Mouse (Mus musculus) forebrain, embryonic 10.5 days (tissue): ENCODE measurements around the gene Trmt61a. TPM values are rescaled to one million over a fixed set of nuclear protein-coding genes. Genes with fewer than 3 reads are reported as not detected.
A peak's percentile ranks its signal among the peaks of the same experiment; 100 is the strongest.
"Not testable (repeated sequence)": the region's sequence is repeated elsewhere in the genome, so short reads cannot be mapped to it uniquely, and the experiment has no call there.

ENCODE experiments used
- DNase-seq: peaks from one replicate; pipeline ENCODE4 v3.0.0-alpha.2; 2017; ENCODE audit warnings: low spot score; ENCODE audit errors: extremely low spot score
- H3K27ac ChIP-seq: fragments of 300-500 bp; sonication (generic); 2 replicates; pipeline ENCODE4 v1.5.1; 2016; ENCODE audit warnings: mild to moderate bottlenecking
- H3K27me3 ChIP-seq: fragments of 300-500 bp; sonication (generic); 2 replicates; pipeline ENCODE4 v1.6.1; 2016; ENCODE audit warnings: mild to moderate bottlenecking; ENCODE audit not compliant: poor library complexity, severe bottlenecking
- H3K36me3 ChIP-seq: fragments of 300-500 bp; sonication (generic); replicated peaks from 2 replicates; pipeline ENCODE4 v1.6.1; 2016; ENCODE audit warnings: mild to moderate bottlenecking, moderate library complexity
- H3K4me1 ChIP-seq: fragments of 300-500 bp; sonication (generic); 2 replicates; pipeline ENCODE4 v1.6.1; 2016
- H3K4me3 ChIP-seq: fragments of 300-500 bp; sonication (generic); 2 replicates; pipeline ENCODE4 v1.5.1; 2016; ENCODE audit warnings: mild to moderate bottlenecking, moderate library complexity
- H3K9me3 ChIP-seq: fragments of 300-500 bp; sonication (generic); 2 replicates; pipeline ENCODE4 v1.6.1; 2016; ENCODE audit warnings: mild to moderate bottlenecking, moderate library complexity
- WGBS: fragments of 180-500 bp; shearing (Covaris S2); methylation state at CpG from one replicate; pipeline ENCODE4 v1.1.7; 2016; 5-methylcytosine and 5-hydroxymethylcytosine counted together
- polyA plus RNA-seq: library from polyadenylated mRNA; unstranded; fragments of >200 nt; fragmentation: Nextera tagmentation; extraction: Ambion mirVana; gene quantifications from 2 replicates; pipeline ENCODE4 v1.2.1, GENCODE M21; 2016

Gene Trmt61a
- 23.7 and 23.8 TPM in 2 replicates for polyA plus RNA-seq

- peak; percentile 93 for DNase-seq
- Histone ChIP-seq H3K36me3 (peaks cover 40% of the 10 kb centered on the region), H3K9me3 (no peaks in the 10 kb centered on the region), H3K27me3 (peaks cover 37% of the 10 kb centered on the region), H3K4me1 (peaks cover 52% of the 10 kb centered on the region), H3K27ac (peak within 1 kb of the TSS; percentile 95), H3K4me3 (peak within 1 kb of the TSS; percentile 98)
- WGBS, result under 1% methylated on average over 51 of the region's 51 CpGs
These were observed at the start of gene Trmt61a for GRCm38 (mm10) chr12:111677882-111678669. Gene Trmt61a (plus strand): TSS chr12:111678105.

- 55% methylated on average over 6 of the region's 6 CpGs for WGBS
- Histone ChIP-seq H3K9me3 (no peaks in the 10 kb centered on the region), H3K27ac (peak overlapping the region; percentile 26), H3K36me3 (peaks cover 99% of the 10 kb centered on the region), H3K4me3 (no peak overlapping the region), H3K4me1 (no peaks in the 10 kb centered on the region), H3K27me3 (no peaks in the 10 kb centered on the region)
- peak; percentile 68 for DNase-seq
These were observed 29.8 kb upstream of the Trmt61a start for GRCm38 (mm10) chr12:111648061-111648645.

GRCm38 (mm10) chr12:111652953-111653352 lies 25.0 kb upstream of the Trmt61a start:
- Histone ChIP-seq H3K4me1 (0 out of 2 replicates have a peak, but pooled peaks cover 5% of the 10 kb centered on the region), H3K27ac (no peak overlapping the region), H3K36me3 (peaks cover 99% of the 10 kb centered on the region), H3K9me3 (no peaks in the 10 kb centered on the region), H3K27me3 (no peaks in the 10 kb centered on the region), H3K4me3 (no peak overlapping the region)
- 92% methylated on average over 3 of the region's 3 CpGs for WGBS
- DNase-seq, result no peak

GRCm38 (mm10) chr12:111653434-111653833 lies 24.5 kb upstream of the Trmt61a start:
- H3K27ac ChIP-seq, result peak overlapping the region; percentile 56
- DNase-seq, result peak; percentile 51
- H3K36me3 ChIP-seq, result peaks cover 99% of the 10 kb centered on the region
- H3K9me3 ChIP-seq, result no peaks in the 10 kb centered on the region
- WGBS, result 47% methylated on average over 3 of the region's 3 CpGs
- 0 out of 2 replicates have a peak, but pooled peaks cover 5% of the 10 kb centered on the region for H3K4me1 ChIP-seq
- no peak overlapping the region for H3K4me3 ChIP-seq
- H3K27me3 ChIP-seq, result no peaks in the 10 kb centered on the region

GRCm38 (mm10) chr12:111655695-111656094 lies 22.2 kb upstream of the Trmt61a start:
- H3K4me3 ChIP-seq, result no peak overlapping the region
- no peak for DNase-seq
- H3K36me3 ChIP-seq, result peaks cover 99% of the 10 kb centered on the region
- no peaks in the 10 kb centered on the region for H3K27me3 ChIP-seq
- WGBS, result 97% methylated on average over 11 of the region's 11 CpGs
- 0 out of 2 replicates have a peak, but pooled peaks cover 5% of the 10 kb centered on the region for H3K4me1 ChIP-seq
- no peaks in the 10 kb centered on the region for H3K9me3 ChIP-seq
- H3K27ac ChIP-seq, result no peak overlapping the region

GRCm38 (mm10) chr12:111659331-111659730 lies 18.6 kb upstream of the Trmt61a start:
- WGBS, result 96% methylated on average over 4 of the region's 4 CpGs
- Histone ChIP-seq H3K27ac (no peak overlapping the region), H3K27me3 (no peaks in the 10 kb centered on the region), H3K4me1 (peaks cover 9% of the 10 kb centered on the region), H3K9me3 (no peaks in the 10 kb centered on the region), H3K4me3 (no peak overlapping the region), H3K36me3 (peaks cover 96% of the 10 kb centered on the region)
- DNase-seq, result no peak

GRCm38 (mm10) chr12:111660628-111661027 lies 17.3 kb upstream of the Trmt61a start:
- Histone ChIP-seq H3K27me3 (no peaks in the 10 kb centered on the region), H3K4me3 (no peak overlapping the region), H3K4me1 (peaks cover 14% of the 10 kb centered on the region), H3K9me3 (no peaks in the 10 kb centered on the region), H3K27ac (no peak overlapping the region), H3K36me3 (peaks cover 93% of the 10 kb centered on the region)
- no peak for DNase-seq
- WGBS, result 91% methylated on average over 1 of the region's 1 CpGs

- not testable (repeated sequence) for H3K9me3 ChIP-seq, H3K4me3 ChIP-seq, H3K27ac ChIP-seq, H3K27me3 ChIP-seq, DNase-seq
- H3K4me1 ChIP-seq, result peaks cover 14% of the 10 kb centered on the region
- H3K36me3 ChIP-seq, result peaks cover 86% of the 10 kb centered on the region
- 97% methylated on average over 11 of the region's 11 CpGs for WGBS
These were observed 16.4 kb upstream of the Trmt61a start for GRCm38 (mm10) chr12:111661554-111661953.

GRCm38 (mm10) chr12:111663228-111664143 lies 14.4 kb upstream of the Trmt61a start:
- Histone ChIP-seq H3K27me3 (no peaks in the 10 kb centered on the region), H3K4me3 (no peak overlapping the region), H3K4me1 (peaks cover 23% of the 10 kb centered on the region), H3K9me3 (no peaks in the 10 kb centered on the region), H3K27ac (peak overlapping the region; percentile 56), H3K36me3 (peaks cover 79% of the 10 kb centered on the region)
- DNase-seq, result no peak
- WGBS, result 78% methylated on average over 17 of the region's 17 CpGs

- no peak for DNase-seq
- Histone ChIP-seq H3K4me1 (peaks cover 30% of the 10 kb centered on the region), H3K27me3 (peaks cover under 1% of the 10 kb centered on the region; the same call in 1 of the 2 replicates), H3K36me3 (peaks cover 79% of the 10 kb centered on the region), H3K4me3 (no peak overlapping the region), H3K27ac (peak overlapping the region; percentile 56), H3K9me3 (no peaks in the 10 kb centered on the region)
- WGBS, result 47% methylated on average over 6 of the region's 6 CpGs
These were observed 13.7 kb upstream of the Trmt61a start for GRCm38 (mm10) chr12:111664144-111664634.

- H3K36me3 ChIP-seq, result peaks cover 79% of the 10 kb centered on the region
- H3K4me1 ChIP-seq, result peaks cover 41% of the 10 kb centered on the region
- no peak overlapping the region for H3K27ac ChIP-seq
- H3K4me3 ChIP-seq, result no peak overlapping the region
- DNase-seq, result no peak
- peaks cover 11% of the 10 kb centered on the region for H3K27me3 ChIP-seq
- H3K9me3 ChIP-seq, result no peaks in the 10 kb centered on the region
- 86% methylated on average over 13 of the region's 13 CpGs for WGBS
These were observed 12.6 kb upstream of the Trmt61a start for GRCm38 (mm10) chr12:111665041-111665880.
